Comparison of ENCODE assay signal across 22 mouse cellular contexts in the genomic region with DNA sequence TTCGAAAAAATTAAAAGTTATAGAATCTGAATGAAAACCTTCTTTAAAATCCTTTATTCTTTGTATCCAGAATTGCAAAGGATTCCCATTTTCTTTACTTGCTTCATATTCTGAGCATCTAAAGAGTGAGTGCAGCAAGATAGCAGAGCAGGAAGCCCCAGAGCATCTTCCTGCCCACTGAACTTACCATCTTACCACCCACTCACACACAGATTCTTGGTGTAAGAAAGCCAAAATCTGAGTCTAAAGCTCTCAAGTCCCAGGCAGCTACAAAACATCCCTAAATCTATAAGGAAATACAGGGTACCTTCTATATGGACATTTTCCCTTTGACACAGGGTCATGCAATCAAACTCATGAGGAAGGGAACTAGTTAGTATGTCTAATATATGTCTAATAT.
DNase-seq lines count a peak whose midpoint lies in the region; ATAC-seq lines count a peak whose summit lies in the region.
"Had no signal": no experiment of that assay in that cellular context is flagged by ENCODE, and none has a peak within 500 bp of the region (broad histone marks: within the 10 kb centered on the region; RNA-seq: fewer than 3 reads in every experiment).

No protein-coding gene starts in this region.

- no peaks in the 10 kb centered on the region for H3K4me1 ChIP-seq in heart, embryonic 11.5 days (ENCODE audit: control insufficient read depth, insufficient read depth, low read length)
- H3K4me1 ChIP-seq in intestine, embryonic 16.5 days (ENCODE audit: control insufficient read depth, insufficient read depth, low read length), result no peaks in the 10 kb centered on the region

- peak; percentile 64; the same call in 1 of the 2 replicates for ATAC-seq in frontal cortex, adult (ENCODE audit: low TSS enrichment)
- no peak for ATAC-seq in heart, embryonic 11.5 days (replicated peaks; ENCODE audit: insufficient number of reproducible peaks, low FRiP score, low TSS enrichment)
- ATAC-seq in intestine, embryonic 16.5 days, result no peak
- ATAC-seq: activated CD4-positive, CD25-positive, alpha-beta regulatory T cell, adult 4 months; CD4-positive, CD25-positive, alpha-beta regulatory T cell, adult 4 months; Patski had no signal

- no peaks in the 10 kb centered on the region for H3K36me3 ChIP-seq in heart, embryonic 11.5 days (ENCODE audit: control insufficient read depth, insufficient read depth, low read length)
- no peaks in the 10 kb centered on the region for H3K36me3 ChIP-seq in intestine, embryonic 16.5 days (ENCODE audit: control insufficient read depth, insufficient read depth, low read length)
- H3K36me3 ChIP-seq: G1E had no signal

- no peak overlapping the region for H3K9ac ChIP-seq in heart, embryonic 11.5 days (ENCODE audit: low read depth, low read length)
- no peak overlapping the region for H3K9ac ChIP-seq in intestine, embryonic 16.5 days (ENCODE audit: low read depth, low read length)

- no peak overlapping the region for H3K4me2 ChIP-seq in heart, embryonic 11.5 days
- no peak overlapping the region for H3K4me2 ChIP-seq in intestine, embryonic 16.5 days (ENCODE audit: low read depth, low read length)

- H3K27ac ChIP-seq in heart, embryonic 11.5 days (ENCODE audit: low read depth, low read length), result no peak overlapping the region
- no peak overlapping the region for H3K27ac ChIP-seq in intestine, embryonic 16.5 days (ENCODE audit: low read length)

- no peaks in the 10 kb centered on the region for H3K27me3 ChIP-seq in heart, embryonic 11.5 days (ENCODE audit: control insufficient read depth, insufficient read depth, low read length)
- no peaks in the 10 kb centered on the region for H3K27me3 ChIP-seq in intestine, embryonic 16.5 days (replicated peaks; ENCODE audit: control insufficient read depth, insufficient read depth, low read length)
- H3K27me3 ChIP-seq: CH12.LX had no signal

- 73% methylated on average over 1 of the region's 1 CpGs for WGBS in heart, embryonic 11.5 days (ENCODE audit: insufficient replicate concordance)
- WGBS in intestine, embryonic 16.5 days, result 80% methylated on average over 1 of the region's 1 CpGs

- no peak overlapping the region for H3K4me3 ChIP-seq in heart, embryonic 11.5 days (ENCODE audit: low read depth, low read length)
- no peak overlapping the region for H3K4me3 ChIP-seq in intestine, embryonic 16.5 days (ENCODE audit: low read length)

- H3K9me3 ChIP-seq in heart, embryonic 11.5 days (replicated peaks; ENCODE audit: control insufficient read depth, low read length), result no peaks in the 10 kb centered on the region
- H3K9me3 ChIP-seq in intestine, embryonic 16.5 days (ENCODE audit: control insufficient read depth, low read length), result no peaks in the 10 kb centered on the region
- H3K9me3 ChIP-seq: G1E had no signal

- DNase-seq in frontal cortex, postnatal 36 days (ENCODE audit: low spot score in 2 of 2), result no peak
- DNase-seq in heart, adult 11 months, result peak; percentile 28
- DNase-seq in brain, adult 2 months (ENCODE audit: low read depth, low spot score), result peak; percentile 39
- DNase-seq: adrenal gland, adult 2 months; adrenal gland, adult 8-10 months; adrenal gland, postnatal 10 days; adrenal gland, postnatal 14 days; adrenal gland, postnatal 25 days; adrenal gland, postnatal 36 days; B cell, adult 2 months; cerebellum, adult 11 months; cerebellum, adult 11-12 months; cerebellum, adult 18-20 months; cerebellum, adult 2 months had no signal

Comparison
In these comparisons a context has a peak if more than half of its experiments do, and no peak if none do; other contexts are left out.
1. DNase-seq: peak in heart, adult 11 months (single experiment) and brain, adult 2 months (single experiment); none in frontal cortex, postnatal 36 days (0 of 2).